Mouse (Mus musculus): ENCODE measurements around the gene Olfr221.

DNA sequence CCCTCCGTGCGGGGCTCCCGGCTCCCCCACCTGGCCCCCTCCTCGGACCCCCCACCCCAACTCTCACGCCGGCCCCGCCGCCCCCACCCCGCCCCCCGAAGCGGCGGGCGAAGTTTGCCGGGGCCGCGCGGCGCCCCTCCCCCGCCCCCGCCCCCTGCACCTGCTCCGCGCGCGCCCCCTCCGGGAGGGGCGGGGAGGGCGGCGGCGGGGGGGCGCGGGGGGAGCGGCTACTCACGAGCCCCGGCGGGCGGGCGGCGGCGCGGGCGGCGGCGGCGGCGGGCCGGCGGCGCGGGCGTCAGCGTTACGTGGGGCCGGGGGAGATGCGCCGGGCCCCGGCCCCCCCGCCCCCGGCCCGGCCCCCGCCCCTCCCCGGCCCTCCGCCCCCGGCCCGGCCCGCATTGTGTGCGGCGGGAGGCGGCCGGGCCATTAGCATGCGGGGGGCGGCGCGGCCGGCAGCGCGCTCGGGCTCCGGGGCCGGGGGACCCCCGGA is 27.9 kb downstream of the Olfr221 start:
- TF ChIP-seq CTCF (IDR thresholded peaks at IDR 0.05; ENCODE audit: extremely low read depth, insufficient read depth, insufficient read length, insufficient replicate concordance) (no peak), POLR2A (IDR thresholded peaks at IDR 0.05; ENCODE audit: low read depth, low read length) (no peak)

Measured in spleen, adult 2 months (tissue).